Mouse (Mus musculus): ENCODE measurements around the gene Cacna1b.
A peak's percentile ranks its signal among the peaks of the same experiment; 100 is the strongest.

Cacna1b gene

GRCm38 (mm10) chr2:24763115-24763557 is at the start of gene Cacna1b:
Cacna1b (minus strand) TSS chr2:24763152.
- peak; percentile 83 for DNase-seq

- DNase-seq, result no peak
Observed at GRCm38 (mm10) chr2:24809746-24810145, 46.8 kb upstream of the Cacna1b start.

- no peak for DNase-seq
Observed at GRCm38 (mm10) chr2:24807691-24808090, 44.7 kb upstream of the Cacna1b start.

GRCm38 (mm10) chr2:24807036-24807435 is 44.1 kb upstream of the Cacna1b start:
- no peak for DNase-seq

- DNase-seq, result no peak
Observed at GRCm38 (mm10) chr2:24806143-24806542, 43.2 kb upstream of the Cacna1b start.

- DNase-seq, result no peak
Observed at GRCm38 (mm10) chr2:24805621-24806020, 42.7 kb upstream of the Cacna1b start.

GRCm38 (mm10) chr2:24796833-24797457 is 34.0 kb upstream of the Cacna1b start:
- no peak for DNase-seq

GRCm38 (mm10) chr2:24787250-24787649 is 24.3 kb upstream of the Cacna1b start:
- DNase-seq, result no peak

GRCm38 (mm10) chr2:24781253-24781652 is 18.3 kb upstream of the Cacna1b start:
- no peak for DNase-seq

- no peak for DNase-seq
Observed at GRCm38 (mm10) chr2:24776831-24777230, 13.9 kb upstream of the Cacna1b start.

GRCm38 (mm10) chr2:24775951-24776587 is 13.1 kb upstream of the Cacna1b start:
- no peak for DNase-seq

- peak; percentile 41 for DNase-seq
Observed at GRCm38 (mm10) chr2:24774832-24775231, 11.9 kb upstream of the Cacna1b start.

GRCm38 (mm10) chr2:24770861-24771260 is 7.9 kb upstream of the Cacna1b start:
- no peak for DNase-seq

GRCm38 (mm10) chr2:24762446-24762960 is 449 bp downstream of the Cacna1b start:
- DNase-seq, result peak; percentile 51

GRCm38 (mm10) chr2:24761923-24762445 is 968 bp downstream of the Cacna1b start:
- DNase-seq, result peak; percentile 87

- peak; percentile 90 for DNase-seq
Observed at GRCm38 (mm10) chr2:24755276-24755675, 7.7 kb downstream of the Cacna1b start.

GRCm38 (mm10) chr2:24752599-24752998 is 10.4 kb downstream of the Cacna1b start:
- DNase-seq, result no peak

GRCm38 (mm10) chr2:24750051-24750450 is 12.9 kb downstream of the Cacna1b start:
- peak; percentile 32 for DNase-seq

GRCm38 (mm10) chr2:24747878-24748277 is 15.1 kb downstream of the Cacna1b start:
- peak; percentile 70 for DNase-seq

GRCm38 (mm10) chr2:24739701-24740100 is 23.3 kb downstream of the Cacna1b start:
- DNase-seq, result no peak

- DNase-seq, result no peak
Observed at GRCm38 (mm10) chr2:24733157-24733556, 29.8 kb downstream of the Cacna1b start.

GRCm38 (mm10) chr2:24725865-24726264 is 37.1 kb downstream of the Cacna1b start:
- no peak for DNase-seq

GRCm38 (mm10) chr2:24719645-24720379 is 43.1 kb downstream of the Cacna1b start:
- no peak for DNase-seq

All from thymus, postnatal 4 days (tissue).